Mouse (Mus musculus) R1 (cell line): ENCODE measurements at regions not wholly inside any gene's neighbourhood (a gene's known extent, or its start where the extent isn't known, plus 50 kb on each side); places are given as distances from the start of the nearest gene placed in this dataset.
"Not testable (repeated sequence)": the region's sequence is repeated elsewhere in the genome, so short reads cannot be mapped to it uniquely, and the experiment has no call there.

Source experiments
- DNase-seq: peaks from one replicate; pipeline ENCODE4 v3.0.0-alpha.2; 2018; ENCODE audit warnings: low read depth, low spot score

- not testable (repeated sequence) for DNase-seq
Observed at GRCm38 (mm10) chr10:22556401-22556800, 88.4 kb upstream of the Slc2a12 start.

- not testable (repeated sequence) for DNase-seq
Observed at GRCm38 (mm10) chr10:22569250-22570010, 75.4 kb upstream of the Slc2a12 start.

DNA sequence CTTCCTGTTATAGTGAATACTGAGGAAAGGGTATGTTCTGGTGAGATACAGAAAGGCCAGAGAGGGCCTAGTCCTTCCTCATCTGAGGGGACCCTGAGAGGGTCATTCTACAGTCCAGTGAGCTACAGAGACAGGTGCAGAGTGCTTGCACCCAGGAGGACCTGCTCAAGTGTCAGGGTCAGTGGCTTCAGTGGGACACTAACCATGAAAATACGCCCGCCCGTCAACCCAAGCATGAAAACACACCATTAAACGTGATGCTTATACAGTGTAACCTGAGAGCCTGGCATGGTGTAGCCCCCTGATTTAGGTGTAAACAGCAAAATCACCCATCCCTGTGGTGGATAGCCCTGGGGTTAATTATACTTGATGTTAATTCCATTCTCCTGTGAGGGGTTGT lies 70.8 kb upstream of the Slc2a12 start:
- DNase-seq = not testable (repeated sequence)

DNA sequence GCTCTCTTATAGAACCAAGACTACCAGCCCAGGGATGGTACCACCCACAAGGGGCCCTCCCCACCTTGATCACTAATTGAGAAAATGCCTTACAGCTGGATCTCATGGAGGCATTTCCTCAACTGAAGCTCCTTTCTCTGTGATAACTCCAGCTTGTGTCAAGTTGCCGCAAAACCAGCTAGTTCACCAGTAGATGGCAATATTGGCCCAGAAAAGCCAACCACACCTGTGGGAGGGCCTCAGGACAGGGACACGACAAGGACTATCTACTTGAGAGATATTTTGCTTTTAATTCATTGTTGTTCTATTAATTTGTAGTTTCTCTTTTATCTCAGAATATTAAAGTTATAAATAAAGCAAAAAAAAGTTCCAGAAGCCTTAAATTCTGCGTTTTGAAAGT lies 65.4 kb upstream of the Slc2a12 start:
- DNase-seq = peak; percentile 81

DNA sequence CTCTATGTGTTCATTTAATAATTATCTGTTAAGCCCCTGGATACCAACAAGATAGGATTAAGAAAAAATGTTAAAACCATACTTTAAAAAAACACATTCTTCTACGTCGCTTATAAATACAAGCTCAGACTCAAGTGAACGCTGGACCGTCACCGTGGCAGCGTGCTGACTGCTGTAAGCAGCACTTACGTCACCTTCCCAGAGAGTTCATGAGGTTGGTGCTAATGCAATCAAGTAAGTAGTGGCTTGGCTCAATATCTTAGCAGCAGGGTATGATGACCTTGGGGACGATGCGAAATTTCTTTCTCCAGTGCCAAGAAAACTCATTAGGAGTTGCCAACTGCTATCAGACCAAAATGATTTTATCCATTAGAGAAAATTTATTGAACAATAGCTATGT lies 63.5 kb upstream of the Slc2a12 start:
- DNase-seq = not testable (repeated sequence)

DNA sequence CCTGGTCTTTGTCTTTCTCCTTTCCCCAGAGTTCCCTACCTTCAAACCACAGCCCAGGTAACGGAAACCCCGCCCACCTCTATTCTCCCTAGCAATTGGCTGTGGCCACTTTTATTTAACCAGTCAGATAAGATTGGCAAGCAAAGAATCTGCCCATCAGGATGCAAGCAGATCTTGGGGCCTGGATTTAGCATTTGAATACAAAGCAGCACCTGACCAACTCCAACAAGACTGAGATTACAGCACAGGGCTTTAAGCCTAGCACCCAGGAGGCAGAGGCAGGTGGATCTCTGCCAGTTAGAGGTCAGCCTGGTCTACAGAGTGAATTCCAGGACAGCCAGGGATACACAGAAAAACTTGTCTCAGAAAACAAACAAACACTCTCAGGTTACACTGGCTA lies 61.5 kb upstream of the Slc2a12 start:
- DNase-seq = peak; percentile 73

DNA sequence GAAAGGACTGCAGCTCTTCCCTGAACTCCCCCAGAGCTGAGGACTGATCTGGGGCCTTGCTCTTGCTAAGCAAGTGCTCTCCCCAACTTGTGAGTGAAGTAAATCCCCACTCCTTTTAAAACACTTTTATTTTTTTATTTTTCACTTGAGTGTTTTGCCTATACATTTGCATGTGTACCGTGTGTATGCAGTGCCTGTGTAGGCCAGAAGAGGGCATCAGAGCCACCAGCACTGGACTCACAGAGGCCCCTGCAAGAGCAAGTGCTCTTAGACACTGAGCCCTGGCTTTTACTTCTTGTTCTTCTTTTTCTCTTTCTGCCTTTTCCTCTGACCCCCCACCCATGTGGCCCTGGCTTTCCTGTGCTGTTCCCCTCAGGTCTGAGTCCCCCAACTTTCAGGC lies 56.2 kb upstream of the Slc2a12 start:
- DNase-seq = peak; percentile 62

- not testable (repeated sequence) for DNase-seq
Observed at GRCm38 (mm10) chr10:22591664-22592063, 53.1 kb upstream of the Slc2a12 start.

DNA sequence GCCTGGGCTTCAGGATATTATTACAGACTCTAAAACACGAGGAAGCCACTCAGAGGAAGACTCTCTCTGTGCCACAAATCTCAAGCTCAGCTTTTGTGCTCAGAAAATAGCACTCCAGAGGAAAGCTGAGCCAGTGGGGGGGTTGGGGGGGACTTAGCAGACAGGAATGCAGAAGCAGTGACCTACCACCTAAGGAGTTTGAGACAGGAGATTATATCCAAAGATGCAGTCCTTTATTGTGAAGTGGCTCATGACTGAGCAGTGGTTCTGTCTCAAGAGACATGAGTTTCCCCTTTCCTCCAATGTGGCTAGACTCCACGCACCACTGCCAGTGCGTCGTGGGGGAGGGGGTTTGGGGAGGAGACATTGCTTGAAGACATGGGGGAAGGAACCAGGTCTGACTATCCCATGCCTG lies 52.6 kb upstream of the Slc2a12 start:
- not testable (repeated sequence) for DNase-seq

- not testable (repeated sequence) for DNase-seq
Observed at GRCm38 (mm10) chr10:22592752-22593151, 52.1 kb upstream of the Slc2a12 start.
